Mouse (Mus musculus) ES-Bruce4 (cell line): ENCODE measurements around the gene Mboat2. TPM values are rescaled to one million over a fixed set of nuclear protein-coding genes. Genes with fewer than 3 reads are reported as not detected.

Experiments
- H3K27ac ChIP-seq: 2 replicates; pipeline ENCODE4 v1.5.1; 2012; ENCODE audit warnings: low read length, inconsistent platforms; ENCODE audit not compliant: insufficient read depth
- H3K27me3 ChIP-seq: 2 replicates; pipeline ENCODE4 v1.6.1; 2012; ENCODE audit warnings: mild to moderate bottlenecking, low read length, inconsistent platforms; ENCODE audit not compliant: control insufficient read depth, poor library complexity, insufficient read depth, severe bottlenecking
- H3K36me3 ChIP-seq: 2 replicates; pipeline ENCODE4 v1.6.1; 2012; ENCODE audit warnings: inconsistent platforms, mild to moderate bottlenecking, low read length, moderate library complexity; ENCODE audit not compliant: control insufficient read depth, poor library complexity, insufficient read depth, severe bottlenecking
- H3K4me1 ChIP-seq: one replicate; pipeline ENCODE4 v1.8.1; 2011; ENCODE audit warnings: low read length; ENCODE audit not compliant: control insufficient read depth, insufficient read depth
- H3K4me3 ChIP-seq: 2 replicates; pipeline ENCODE4 v1.5.1; 2011; ENCODE audit warnings: low read depth, mild to moderate bottlenecking, low read length
- H3K9ac ChIP-seq: 2 replicates; pipeline ENCODE4 v1.6.1; 2012; ENCODE audit warnings: low read depth, mild to moderate bottlenecking, inconsistent platforms; ENCODE audit not compliant: poor library complexity, severe bottlenecking
- H3K9me3 ChIP-seq: replicated peaks from 2 replicates; pipeline ENCODE4 v1.6.1; 2012; ENCODE audit warnings: mild to moderate bottlenecking, low read length, inconsistent platforms; ENCODE audit not compliant: control insufficient read depth, poor library complexity, insufficient read depth, severe bottlenecking
- CTCF ChIP-seq: IDR thresholded peaks from one replicate; pipeline ENCODE4 v1.8.1; 2011; ENCODE audit warnings: low read depth, low read length
- EP300 ChIP-seq: IDR thresholded peaks from 2 replicates; pipeline ENCODE4 v1.6.1; 2011; ENCODE audit warnings: low read depth, low read length; ENCODE audit not compliant: insufficient read depth
- POLR2A ChIP-seq: IDR thresholded peaks from one replicate; pipeline ENCODE4 v1.8.1; 2011; ENCODE audit warnings: low read length; ENCODE audit not compliant: insufficient read depth
- polyA plus RNA-seq: library from polyadenylated mRNA; stranded (reverse); fragments of >200 nt; gene quantifications from 2 replicates; pipeline ENCODE4 v1.2.4, GENCODE M21; 2011; ENCODE audit warnings: low read depth; ENCODE audit not compliant: missing spikeins, insufficient read depth, insufficient read length

Gene Mboat2
- 16.9 and 20.1 TPM in 2 replicates for polyA plus RNA-seq

- TF ChIP-seq EP300 (no peak), POLR2A (peak; percentile 3)
These were observed at the start of gene Mboat2 for GRCm38 (mm10) chr12:24830766-24831152. TSS of gene Mboat2 (plus strand) at chr12:24830879.

DNA sequence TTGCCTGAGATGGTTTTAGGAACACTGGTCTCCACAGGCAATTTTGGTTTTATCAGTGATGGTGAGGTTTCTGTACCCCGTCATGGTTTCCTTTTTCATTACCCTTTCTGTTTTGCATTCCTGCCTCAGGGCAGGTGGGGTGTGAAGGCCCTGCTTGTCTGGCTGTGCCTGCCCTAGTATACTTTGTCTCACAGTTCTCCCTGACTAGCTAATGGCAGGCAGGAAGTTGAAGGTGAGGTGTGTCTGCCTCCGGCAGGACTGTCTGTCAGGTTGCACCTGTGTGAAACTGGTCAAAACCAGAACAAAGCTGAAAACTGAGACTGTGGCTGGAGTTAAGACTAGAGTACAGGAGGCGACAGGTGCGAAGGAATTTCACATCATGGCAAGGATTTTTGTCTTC is 46.9 kb upstream of the Mboat2 start:
- 0 out of 2 replicates have a peak overlapping the region, but pooled peaks have one; percentile 39 for H3K27ac ChIP-seq
- no peaks in the 10 kb centered on the region for H3K27me3 ChIP-seq
- H3K4me1 ChIP-seq = peaks cover 8% of the 10 kb centered on the region
- no peaks in the 10 kb centered on the region for H3K36me3 ChIP-seq
- TF ChIP-seq POLR2A = no peak
- TF ChIP-seq EP300 = peak; percentile 91
- no peaks in the 10 kb centered on the region for H3K9me3 ChIP-seq
- H3K4me3 ChIP-seq = no peak overlapping the region
- no peak overlapping the region for H3K9ac ChIP-seq

More at GRCm38 (mm10) chr12:24830766-24831152, at the start of gene Mboat2:
- Histone ChIP-seq H3K36me3 (no peaks in the 10 kb centered on the region), H3K4me3 (peak within 1 kb of the TSS; percentile 94), H3K9ac (peak within 1 kb of the TSS; percentile 85), H3K27me3 (no peaks in the 10 kb centered on the region), H3K27ac (peak within 1 kb of the TSS; percentile 42; the same call in 1 of the 2 replicates), H3K4me1 (no peaks in the 10 kb centered on the region), H3K9me3 (no peaks in the 10 kb centered on the region)

DNA sequence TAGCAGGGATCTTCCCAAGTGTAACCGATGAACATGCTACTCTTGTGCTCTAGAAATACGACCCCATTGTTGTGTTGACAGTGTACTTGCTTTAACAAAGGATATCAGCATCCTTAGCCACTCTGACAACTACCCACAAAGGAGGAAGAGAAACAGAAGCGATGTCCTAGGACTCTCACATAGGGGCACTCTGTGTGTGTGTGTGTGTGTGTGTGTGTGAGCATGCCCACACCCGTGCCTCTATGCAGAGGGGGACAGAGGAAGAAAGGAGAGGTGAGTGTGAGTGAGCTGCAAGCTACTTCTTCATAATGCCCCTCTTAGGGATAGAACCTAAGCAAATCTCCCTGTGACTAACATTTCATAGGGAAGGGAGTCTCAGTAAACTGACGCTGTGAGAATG is 44.8 kb upstream of the Mboat2 start:
- Histone ChIP-seq H3K9me3 (no peaks in the 10 kb centered on the region), H3K27ac (no peak overlapping the region), H3K4me3 (no peak overlapping the region), H3K27me3 (no peaks in the 10 kb centered on the region), H3K36me3 (no peaks in the 10 kb centered on the region), H3K9ac (no peak overlapping the region; the same call in 1 of the 2 replicates), H3K4me1 (peaks cover 5% of the 10 kb centered on the region)
- TF ChIP-seq POLR2A (no peak), CTCF (no peak), EP300 (no peak)

GRCm38 (mm10) chr12:24786316-24786715 is 44.4 kb upstream of the Mboat2 start:
- Histone ChIP-seq H3K9ac (no peak overlapping the region; the same call in 1 of the 2 replicates), H3K4me3 (no peak overlapping the region), H3K4me1 (peaks cover 5% of the 10 kb centered on the region), H3K36me3 (no peaks in the 10 kb centered on the region), H3K27me3 (no peaks in the 10 kb centered on the region), H3K27ac (no peak overlapping the region), H3K9me3 (no peaks in the 10 kb centered on the region)
- TF ChIP-seq CTCF (no peak), POLR2A (no peak), EP300 (no peak)

GRCm38 (mm10) chr12:24789659-24790058 is 41.0 kb upstream of the Mboat2 start:
- no peak overlapping the region for H3K4me3 ChIP-seq
- no peak overlapping the region for H3K9ac ChIP-seq
- no peaks in the 10 kb centered on the region for H3K9me3 ChIP-seq
- H3K4me1 ChIP-seq = peaks cover 3% of the 10 kb centered on the region
- TF ChIP-seq EP300 = no peak
- no peak for TF ChIP-seq POLR2A
- no peak for TF ChIP-seq CTCF
- no peak overlapping the region for H3K27ac ChIP-seq
- H3K36me3 ChIP-seq = no peaks in the 10 kb centered on the region
- H3K27me3 ChIP-seq = no peaks in the 10 kb centered on the region

DNA sequence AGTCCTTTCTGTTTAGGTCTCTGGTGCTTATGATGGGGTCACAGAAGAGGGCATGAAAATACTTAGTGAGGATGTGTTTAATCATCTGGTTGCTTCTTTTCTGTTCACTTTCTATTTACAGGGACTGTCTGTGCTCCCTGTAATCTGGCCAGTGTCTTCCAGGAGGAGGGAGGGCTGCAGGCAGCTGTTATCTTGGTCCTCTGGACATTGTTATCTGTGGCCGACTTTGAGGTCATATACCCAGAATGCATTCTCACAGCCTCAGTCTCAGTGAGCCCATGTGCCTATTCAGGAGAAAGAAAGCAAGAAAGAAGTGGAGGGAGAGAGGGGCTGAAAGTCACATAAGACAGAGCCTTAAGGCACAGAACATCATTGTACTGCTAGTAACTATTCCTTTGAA is 19.4 kb upstream of the Mboat2 start:
- Histone ChIP-seq H3K36me3 (no peaks in the 10 kb centered on the region), H3K4me3 (no peak overlapping the region), H3K4me1 (no peaks in the 10 kb centered on the region), H3K27me3 (no peaks in the 10 kb centered on the region), H3K9ac (no peak overlapping the region), H3K9me3 (no peaks in the 10 kb centered on the region), H3K27ac (no peak overlapping the region)
- TF ChIP-seq POLR2A (no peak), EP300 (no peak), CTCF (no peak)
